Mouse (Mus musculus) testis, adult 2 months (tissue): ENCODE results near the gene Tcf3.

ENCODE experiments used
- CTCF ChIP-seq: fragments of 200-500 bp; IDR thresholded peaks from 2 replicates; pipeline ENCODE4 v1.5.1; 2012; ENCODE audit warnings: low read depth, mild to moderate bottlenecking, inconsistent platforms, low read length, moderate library complexity; ENCODE audit not compliant: control insufficient read depth, insufficient read depth, insufficient replicate concordance
- POLR2A ChIP-seq: fragments of 200-500 bp; IDR thresholded peaks from 2 replicates; pipeline ENCODE4 v1.6.1; 2012; ENCODE audit warnings: low read depth, mild to moderate bottlenecking, inconsistent platforms, low read length, moderate library complexity; ENCODE audit not compliant: control insufficient read depth

- TF ChIP-seq POLR2A (no peak), CTCF (no peak)
Observed at GRCm38 (mm10) chr10:80371983-80372382, 61.5 kb downstream of the Tcf3 start.
